Mouse (Mus musculus): ENCODE results near the gene Nme6.

- TF ChIP-seq CHD2 (IDR thresholded peaks at IDR 0.05; ENCODE audit: low read depth, low read length) (no peak), MAFK (IDR thresholded peaks at IDR 0.05; ENCODE audit: insufficient read depth, low read depth, low read length) (no peak), ZNF384 (IDR thresholded peaks at IDR 0.05; ENCODE audit: low read depth, low read length) (no peak)
Observed at GRCm38 (mm10) chr9:109876756-109877155, 44.2 kb downstream of the Nme6 start.

Measured in ES-E14 (cell line).